Comparison of ENCODE assay signal across 10 mouse cellular contexts in genomic region chrX:7776329-7777082, GRCm38 (mm10). TPM values are rescaled to one million over a fixed set of nuclear protein-coding genes. Genes with fewer than 3 reads are reported as not detected.
DNase-seq lines count a peak whose midpoint lies in the region; ATAC-seq and TF ChIP-seq lines count a peak whose summit lies in the region.
"Had no signal": no experiment of that assay in that cellular context is flagged by ENCODE, and none has a peak within 500 bp of the region (broad histone marks: within the 10 kb centered on the region; RNA-seq: fewer than 3 reads in every experiment).

No protein-coding gene starts in this region.

- no peaks in the 10 kb centered on the region for H3K9me3 ChIP-seq in forebrain, embryonic 10.5 days
- H3K9me3 ChIP-seq in hindbrain, embryonic 14.5 days (ENCODE audit: control insufficient read depth, low read length), result no peaks in the 10 kb centered on the region
- H3K9me3 ChIP-seq in limb, embryonic 14.5 days (ENCODE audit: control insufficient read depth, low read length), result no peaks in the 10 kb centered on the region
- no peaks in the 10 kb centered on the region for H3K9me3 ChIP-seq in midbrain, embryonic 13.5 days
- H3K9me3 ChIP-seq: embryonic facial prominence, embryonic 13.5 days; limb, embryonic 15.5 days had no signal

- H3K9ac ChIP-seq in hindbrain, embryonic 14.5 days, result no peak overlapping the region
- no peak overlapping the region for H3K9ac ChIP-seq in limb, embryonic 14.5 days (ENCODE audit: low read depth, low read length, severe bottlenecking)
- no peak overlapping the region for H3K9ac ChIP-seq in midbrain, embryonic 13.5 days (replicated peaks)
- H3K9ac ChIP-seq: embryonic facial prominence, embryonic 13.5 days; limb, embryonic 15.5 days had no signal

- no peak overlapping the region for H3K27ac ChIP-seq in testis, adult 2 months (ENCODE audit: control insufficient read depth, insufficient read depth, low read depth, low read length)
- no peak overlapping the region for H3K27ac ChIP-seq in bone marrow, adult 2 months (ENCODE audit: control insufficient read depth, insufficient read depth, low read depth, low read length, poor library complexity)
- no peak overlapping the region for H3K27ac ChIP-seq in forebrain, embryonic 10.5 days
- no peak overlapping the region for H3K27ac ChIP-seq in hindbrain, embryonic 14.5 days
- no peak overlapping the region for H3K27ac ChIP-seq in limb, embryonic 14.5 days (replicated peaks; ENCODE audit: low read depth, low read length)
- no peak overlapping the region for H3K27ac ChIP-seq in midbrain, embryonic 13.5 days
- H3K27ac ChIP-seq: embryonic facial prominence, embryonic 13.5 days; limb, embryonic 15.5 days had no signal

- peak; percentile 48; the same call in 1 of the 2 replicates for ATAC-seq in hindbrain, embryonic 14.5 days (ENCODE audit: low FRiP score)
- no peak for ATAC-seq in limb, embryonic 14.5 days (ENCODE audit: low FRiP score, low read depth)
- ATAC-seq in midbrain, embryonic 13.5 days, result peak; percentile 81

- WGBS in bone marrow, adult 2 months, result 33% methylated on average over 8 of the region's 8 CpGs
- 50% methylated on average over 8 of the region's 8 CpGs for WGBS in forebrain, embryonic 10.5 days
- 49% methylated on average over 8 of the region's 8 CpGs for WGBS in hindbrain, embryonic 14.5 days
- 49% methylated on average over 8 of the region's 8 CpGs for WGBS in limb, embryonic 14.5 days
- WGBS in midbrain, embryonic 13.5 days, result 44% methylated on average over 8 of the region's 8 CpGs

- TF ChIP-seq POLR2A in testis, adult 2 months (IDR thresholded peaks at IDR 0.05; ENCODE audit: control insufficient read depth, low read depth, low read length), result no peak
- no peak for TF ChIP-seq POLR2A in bone marrow, adult 2 months (IDR thresholded peaks at IDR 0.05; ENCODE audit: borderline replicate concordance, control insufficient read depth, low read depth, low read length)
- no peak for TF ChIP-seq POLR2A in limb, embryonic 14.5 days (IDR thresholded peaks at IDR 0.05; ENCODE audit: borderline replicate concordance, extremely low read depth, insufficient read depth, insufficient read length)

- no peak overlapping the region for H3K4me2 ChIP-seq in hindbrain, embryonic 14.5 days (replicated peaks)
- H3K4me2 ChIP-seq in limb, embryonic 14.5 days (replicated peaks; ENCODE audit: low read depth, low read length, severe bottlenecking), result no peak overlapping the region
- H3K4me2 ChIP-seq in midbrain, embryonic 13.5 days (replicated peaks), result no peak overlapping the region
- H3K4me2 ChIP-seq: embryonic facial prominence, embryonic 13.5 days; limb, embryonic 15.5 days had no signal

- H3K36me3 ChIP-seq in testis, adult 2 months (ENCODE audit: control insufficient read depth, insufficient read depth, low read length), result no peaks in the 10 kb centered on the region
- H3K36me3 ChIP-seq in forebrain, embryonic 10.5 days (replicated peaks), result peaks cover 28% of the 10 kb centered on the region
- peaks cover 10% of the 10 kb centered on the region for H3K36me3 ChIP-seq in hindbrain, embryonic 14.5 days (replicated peaks; ENCODE audit: control insufficient read depth, insufficient read depth)
- H3K36me3 ChIP-seq in limb, embryonic 14.5 days (ENCODE audit: control insufficient read depth, insufficient read depth, low read length), result no peaks in the 10 kb centered on the region
- H3K36me3 ChIP-seq in midbrain, embryonic 13.5 days, result peaks cover 26% of the 10 kb centered on the region

- H3K4me3 ChIP-seq in testis, adult 2 months (ENCODE audit: control insufficient read depth, low read depth, low read length), result no peak overlapping the region
- H3K4me3 ChIP-seq in bone marrow, adult 2 months (replicated peaks; ENCODE audit: control insufficient read depth, low read depth, low read length), result no peak overlapping the region
- no peak overlapping the region for H3K4me3 ChIP-seq in forebrain, embryonic 10.5 days
- no peak overlapping the region for H3K4me3 ChIP-seq in hindbrain, embryonic 14.5 days (replicated peaks; ENCODE audit: low read length)
- H3K4me3 ChIP-seq in limb, embryonic 14.5 days (replicated peaks; ENCODE audit: low read length), result no peak overlapping the region
- H3K4me3 ChIP-seq in midbrain, embryonic 13.5 days (replicated peaks), result no peak overlapping the region
- H3K4me3 ChIP-seq: embryonic facial prominence, embryonic 13.5 days; limb, embryonic 15.5 days had no signal

- peak; percentile 30; the same call in 1 of the 2 replicates for TF ChIP-seq CTCF in testis, adult 2 months (IDR thresholded peaks at IDR 0.05; ENCODE audit: control insufficient read depth, insufficient read depth, insufficient replicate concordance, low read depth, low read length)
- peak; percentile 58 for TF ChIP-seq CTCF in bone marrow, adult 2 months (IDR thresholded peaks at IDR 0.05; ENCODE audit: control insufficient read depth, insufficient read depth, low read length)

- H3K27me3 ChIP-seq in testis, adult 2 months (ENCODE audit: control insufficient read depth, insufficient read depth, low read length), result no peaks in the 10 kb centered on the region
- H3K27me3 ChIP-seq in forebrain, embryonic 10.5 days (ENCODE audit: poor library complexity, severe bottlenecking), result no peaks in the 10 kb centered on the region
- no peaks in the 10 kb centered on the region for H3K27me3 ChIP-seq in hindbrain, embryonic 14.5 days (ENCODE audit: control insufficient read depth, insufficient read depth, low read length)
- no peaks in the 10 kb centered on the region for H3K27me3 ChIP-seq in limb, embryonic 14.5 days (ENCODE audit: control insufficient read depth, insufficient read depth, low read length)
- H3K27me3 ChIP-seq in midbrain, embryonic 13.5 days, result no peaks in the 10 kb centered on the region
- H3K27me3 ChIP-seq: embryonic facial prominence, embryonic 13.5 days; limb, embryonic 15.5 days had no signal

- no peak for DNase-seq in testis, postnatal 14 days (ENCODE audit: low spot score)
- DNase-seq in forebrain, embryonic 10.5 days (ENCODE audit: extremely low spot score, low spot score), result peak; percentile 36
- peak; percentile 53 for DNase-seq in hindbrain, embryonic 14.5 days (ENCODE audit: low spot score)
- DNase-seq in limb, embryonic 14.5 days (ENCODE audit: low spot score), result peak; percentile 25
- DNase-seq in testis, postnatal 10 days (ENCODE audit: low spot score), result peak; percentile 72

- H3K4me1 ChIP-seq in testis, adult 2 months (ENCODE audit: control insufficient read depth, insufficient read depth, low read length), result no peaks in the 10 kb centered on the region
- H3K4me1 ChIP-seq in bone marrow, adult 2 months (ENCODE audit: control insufficient read depth, insufficient read depth, low read length), result no peaks in the 10 kb centered on the region; the same call in 1 of the 2 replicates
- H3K4me1 ChIP-seq in forebrain, embryonic 10.5 days, result no peaks in the 10 kb centered on the region
- no peaks in the 10 kb centered on the region for H3K4me1 ChIP-seq in hindbrain, embryonic 14.5 days (replicated peaks; ENCODE audit: control insufficient read depth, insufficient read depth, low read length)
- H3K4me1 ChIP-seq in limb, embryonic 14.5 days (ENCODE audit: control insufficient read depth, insufficient read depth, low read length), result no peaks in the 10 kb centered on the region
- H3K4me1 ChIP-seq in midbrain, embryonic 13.5 days (replicated peaks), result no peaks in the 10 kb centered on the region
- H3K4me1 ChIP-seq: embryonic facial prominence, embryonic 13.5 days; limb, embryonic 15.5 days had no signal

RNA-seq across cellular contexts. Expression of gene Gripap1, which starts 13.1 kb away (rescaled TPM):
- polyA plus RNA-seq in testis, adult 2 months (2012; rRNA removed), result 11.3 and 11.9 TPM in 2 replicates
- 95.0 and 184 TPM in 2 replicates for polyA plus RNA-seq in bone marrow, adult 2 months (2011; ENCODE audit: insufficient read depth, insufficient read length, low replicate concordance, missing spikeins)
- polyA plus RNA-seq in forebrain, embryonic 10.5 days (2016; fragmentation: Nextera tagmentation; extraction: Ambion mirVana), result 45.6 TPM in 2 replicates
- polyA plus RNA-seq in hindbrain, embryonic 14.5 days (2014; fragmentation: Nextera tagmentation; extraction: Ambion mirVana), result 50.5 and 56.8 TPM in 2 replicates
- 60.2 and 63.0 TPM in 2 replicates for polyA plus RNA-seq in limb, embryonic 14.5 days (2012; rRNA removed)
- 31.9 and 32.9 TPM in 2 replicates for polyA plus RNA-seq in limb, embryonic 14.5 days (2014; fragmentation: Nextera tagmentation; extraction: Ambion mirVana)
- polyA plus RNA-seq in midbrain, embryonic 13.5 days (2015; fragmentation: Nextera tagmentation; extraction: Ambion mirVana), result 76.5 and 81.7 TPM in 2 replicates

RNA-seq across cellular contexts. Expression of gene Tfe3, which starts 14.1 kb away (rescaled TPM):
- polyA plus RNA-seq in testis, adult 2 months (2012; rRNA removed), result 11.9 and 14.2 TPM in 2 replicates
- 15.5 and 22.3 TPM in 2 replicates for polyA plus RNA-seq in bone marrow, adult 2 months (2011; ENCODE audit: insufficient read depth, insufficient read length, low replicate concordance, missing spikeins)
- 25.3 and 29.3 TPM in 2 replicates for polyA plus RNA-seq in forebrain, embryonic 10.5 days (2016; fragmentation: Nextera tagmentation; extraction: Ambion mirVana)
- 18.6 and 20.9 TPM in 2 replicates for polyA plus RNA-seq in hindbrain, embryonic 14.5 days (2014; fragmentation: Nextera tagmentation; extraction: Ambion mirVana)
- 24.4 and 25.3 TPM in 2 replicates for polyA plus RNA-seq in limb, embryonic 14.5 days (2012; rRNA removed)
- 22.1 and 22.2 TPM in 2 replicates for polyA plus RNA-seq in limb, embryonic 14.5 days (2014; fragmentation: Nextera tagmentation; extraction: Ambion mirVana)
- 25.3 and 30.4 TPM in 2 replicates for polyA plus RNA-seq in midbrain, embryonic 13.5 days (2015; fragmentation: Nextera tagmentation; extraction: Ambion mirVana)

RNA-seq across cellular contexts. Expression of gene Ccdc120, which starts 25.8 kb away (rescaled TPM):
- 1.8 and 3.2 TPM in 2 replicates for polyA plus RNA-seq in testis, adult 2 months (2012; rRNA removed)
- polyA plus RNA-seq in bone marrow, adult 2 months (2011; ENCODE audit: insufficient read depth, insufficient read length, low replicate concordance, missing spikeins), result 0.36 and 1.4 TPM in 2 replicates
- polyA plus RNA-seq in forebrain, embryonic 10.5 days (2016; fragmentation: Nextera tagmentation; extraction: Ambion mirVana), result 14.5 and 19.3 TPM in 2 replicates
- polyA plus RNA-seq in hindbrain, embryonic 14.5 days (2014; fragmentation: Nextera tagmentation; extraction: Ambion mirVana), result 61.4 and 65.0 TPM in 2 replicates
- 25.7 and 38.6 TPM in 2 replicates for polyA plus RNA-seq in limb, embryonic 14.5 days (2012; rRNA removed)
- polyA plus RNA-seq in limb, embryonic 14.5 days (2014; fragmentation: Nextera tagmentation; extraction: Ambion mirVana), result 14.9 and 16.0 TPM in 2 replicates
- polyA plus RNA-seq in midbrain, embryonic 13.5 days (2015; fragmentation: Nextera tagmentation; extraction: Ambion mirVana), result 46.0 and 51.0 TPM in 2 replicates

RNA-seq across cellular contexts. Expression of gene Kcnd1, which starts 45.6 kb away (rescaled TPM):
- polyA plus RNA-seq in testis, adult 2 months (2012; rRNA removed), result 0.79 and 1.3 TPM in 2 replicates
- polyA plus RNA-seq in bone marrow, adult 2 months (2011; ENCODE audit: insufficient read depth, insufficient read length, low replicate concordance, missing spikeins), result 2.2 and 4.8 TPM in 2 replicates
- 0.87 and 1.0 TPM in 2 replicates for polyA plus RNA-seq in forebrain, embryonic 10.5 days (2016; fragmentation: Nextera tagmentation; extraction: Ambion mirVana)
- polyA plus RNA-seq in hindbrain, embryonic 14.5 days (2014; fragmentation: Nextera tagmentation; extraction: Ambion mirVana), result 4.1 and 5.0 TPM in 2 replicates
- polyA plus RNA-seq in limb, embryonic 14.5 days (2012; rRNA removed), result 4.1 and 5.7 TPM in 2 replicates
- polyA plus RNA-seq in limb, embryonic 14.5 days (2014; fragmentation: Nextera tagmentation; extraction: Ambion mirVana), result 1.7 and 2.2 TPM in 2 replicates
- 1.4 and 2.1 TPM in 2 replicates for polyA plus RNA-seq in midbrain, embryonic 13.5 days (2015; fragmentation: Nextera tagmentation; extraction: Ambion mirVana)

RNA-seq across cellular contexts. Expression of gene Praf2, which starts 48.3 kb away (rescaled TPM):
- 1.5 and 2.8 TPM in 2 replicates for polyA plus RNA-seq in testis, adult 2 months (2012; rRNA removed)
- polyA plus RNA-seq in bone marrow, adult 2 months (2011; ENCODE audit: insufficient read depth, insufficient read length, low replicate concordance, missing spikeins), result 3.9 and 9.5 TPM in 2 replicates
- polyA plus RNA-seq in forebrain, embryonic 10.5 days (2016; fragmentation: Nextera tagmentation; extraction: Ambion mirVana), result 76.5 and 78.4 TPM in 2 replicates
- polyA plus RNA-seq in hindbrain, embryonic 14.5 days (2014; fragmentation: Nextera tagmentation; extraction: Ambion mirVana), result 129 and 139 TPM in 2 replicates
- 83.7 and 91.1 TPM in 2 replicates for polyA plus RNA-seq in limb, embryonic 14.5 days (2012; rRNA removed)
- polyA plus RNA-seq in limb, embryonic 14.5 days (2014; fragmentation: Nextera tagmentation; extraction: Ambion mirVana), result 89.4 and 92.0 TPM in 2 replicates
- polyA plus RNA-seq in midbrain, embryonic 13.5 days (2015; fragmentation: Nextera tagmentation; extraction: Ambion mirVana), result 110 and 111 TPM in 2 replicates
